Mouse (Mus musculus) forelimb bud, embryonic 11.5 days (tissue): ENCODE measurements around the gene Dusp6.

ENCODE experiments used
- DNase-seq: peaks from one replicate; pipeline ENCODE4 v3.0.0-alpha.2; 2012; ENCODE audit warnings: low read depth, low spot score

The Dusp6 gene

DNA sequence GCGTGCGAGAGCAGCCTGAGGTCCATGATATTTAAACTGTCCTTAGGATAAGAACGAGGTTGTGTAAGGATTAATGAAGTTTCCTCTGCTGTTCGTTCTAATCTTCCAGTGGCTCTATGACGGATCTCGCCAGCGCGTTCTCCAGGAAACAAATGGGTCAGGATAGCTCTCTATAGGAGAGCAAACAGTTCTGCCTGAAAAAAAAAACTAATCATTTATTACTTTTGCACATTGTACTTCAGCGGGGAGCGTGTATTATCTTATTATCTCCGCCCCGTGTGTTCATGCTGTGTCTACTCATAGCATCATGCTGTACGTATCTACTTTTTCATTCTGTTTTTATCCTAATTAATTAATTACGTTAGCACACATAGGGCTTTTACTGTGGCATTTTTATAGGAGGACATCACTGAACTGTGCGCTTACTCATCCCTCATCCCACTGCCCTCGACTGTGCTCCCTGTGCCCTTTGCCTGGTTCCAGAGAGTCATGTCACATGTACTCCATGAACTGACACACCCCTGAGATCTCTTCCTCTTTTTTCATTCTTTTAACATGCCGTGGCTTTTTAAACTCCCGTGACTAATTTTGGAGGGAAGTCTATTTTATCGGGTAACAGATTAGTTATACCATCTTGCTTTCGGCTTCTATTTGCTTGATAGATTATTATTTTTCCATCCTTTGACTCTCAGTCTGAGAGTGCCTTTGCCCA, 16.1 kb upstream of the Dusp6 start:
- no peak for DNase-seq

- no peak for DNase-seq
These were observed 12.2 kb upstream of the Dusp6 start for GRCm38 (mm10) chr10:99250874-99251281.

- no peak for DNase-seq
These were observed 9.6 kb upstream of the Dusp6 start for GRCm38 (mm10) chr10:99253412-99253811.

- DNase-seq, result no peak
These were observed 7.0 kb upstream of the Dusp6 start for GRCm38 (mm10) chr10:99255830-99256570.

DNA sequence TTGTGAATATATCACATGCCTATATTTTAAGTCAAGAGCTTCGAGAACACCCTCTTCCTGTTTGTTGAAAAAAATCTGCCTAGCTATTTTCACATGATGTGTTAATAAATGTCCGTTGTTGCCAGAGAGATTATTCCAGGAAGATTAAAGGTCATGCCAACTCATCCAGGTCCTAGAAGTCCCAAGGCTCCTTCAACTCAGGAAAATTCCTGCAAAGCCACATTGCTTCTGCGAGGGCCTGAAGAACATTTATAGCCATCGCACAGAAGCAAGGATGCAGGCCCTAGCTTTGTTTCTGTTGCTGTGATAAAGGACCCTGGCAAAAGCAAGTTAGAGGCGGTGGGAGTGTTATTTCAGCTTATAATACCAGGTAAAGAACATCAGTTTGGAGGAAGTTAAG, 5.5 kb upstream of the Dusp6 start:
- no peak for DNase-seq

- DNase-seq, result no peak
These were observed 3.2 kb upstream of the Dusp6 start for GRCm38 (mm10) chr10:99259840-99260239.

- peak; percentile 83 for DNase-seq
These were observed 1.8 kb upstream of the Dusp6 start for GRCm38 (mm10) chr10:99261151-99261635.

DNA sequence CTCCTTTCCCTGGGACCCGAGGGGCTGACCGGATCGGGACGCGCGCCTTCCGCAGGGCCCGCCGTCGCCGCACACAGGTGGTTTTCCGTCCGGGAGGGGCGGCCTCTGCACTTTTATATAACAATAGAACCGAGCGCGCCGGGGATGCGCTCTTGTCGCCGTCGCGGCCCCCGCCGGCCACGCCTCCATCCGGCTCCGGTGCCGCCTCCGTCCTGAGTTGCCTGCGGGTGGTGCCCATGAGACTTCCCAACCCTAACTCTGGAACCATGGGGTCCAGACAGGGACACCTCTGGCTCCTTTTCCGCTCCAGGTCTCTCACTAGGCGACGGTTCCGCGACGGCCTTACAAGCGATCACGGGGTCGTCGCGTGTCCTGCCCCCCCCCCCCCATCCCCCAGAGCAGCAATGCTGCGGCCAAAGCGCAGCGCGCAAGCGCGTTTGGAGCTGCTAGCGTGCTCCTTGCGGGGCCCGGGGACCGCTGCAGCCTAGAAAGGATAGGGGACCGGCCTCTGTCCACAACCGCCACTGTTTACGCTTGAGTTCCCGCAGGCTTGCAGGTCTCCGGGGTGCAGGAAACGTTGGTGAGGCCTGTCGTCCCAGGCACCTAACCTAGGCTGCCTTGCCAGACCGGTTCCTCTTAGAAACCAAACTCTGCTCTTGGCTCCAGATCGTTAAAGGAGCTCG, 1.3 kb upstream of the Dusp6 start:
- DNase-seq, result peak; percentile 86

DNA sequence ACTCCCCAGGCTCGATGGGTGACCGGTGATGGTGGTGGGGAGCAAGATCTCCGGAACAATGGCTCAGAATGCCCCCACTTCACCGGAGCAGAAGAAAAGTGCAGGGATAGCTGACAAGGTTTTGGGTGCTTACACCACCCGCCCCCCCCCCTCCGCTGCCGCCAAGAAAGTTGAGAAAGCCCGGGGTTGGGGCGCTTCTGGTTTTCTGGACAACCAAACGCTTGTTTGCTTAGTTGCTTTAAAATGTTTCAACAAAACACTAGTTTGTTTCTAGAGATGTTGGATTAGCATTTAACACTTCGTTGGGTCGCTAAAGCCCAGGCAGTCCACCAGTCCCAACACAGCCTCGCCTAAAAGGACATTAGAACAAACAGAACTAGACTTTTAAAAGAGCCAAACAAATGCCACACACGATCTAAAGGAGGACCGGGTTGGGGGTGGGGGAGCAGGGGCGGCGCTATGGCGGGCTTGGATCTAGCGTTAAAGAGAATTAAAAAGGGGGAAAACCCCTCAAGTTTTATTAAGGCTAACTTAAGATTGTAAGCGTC, 638 bp upstream of the Dusp6 start:
- no peak for DNase-seq

DNA sequence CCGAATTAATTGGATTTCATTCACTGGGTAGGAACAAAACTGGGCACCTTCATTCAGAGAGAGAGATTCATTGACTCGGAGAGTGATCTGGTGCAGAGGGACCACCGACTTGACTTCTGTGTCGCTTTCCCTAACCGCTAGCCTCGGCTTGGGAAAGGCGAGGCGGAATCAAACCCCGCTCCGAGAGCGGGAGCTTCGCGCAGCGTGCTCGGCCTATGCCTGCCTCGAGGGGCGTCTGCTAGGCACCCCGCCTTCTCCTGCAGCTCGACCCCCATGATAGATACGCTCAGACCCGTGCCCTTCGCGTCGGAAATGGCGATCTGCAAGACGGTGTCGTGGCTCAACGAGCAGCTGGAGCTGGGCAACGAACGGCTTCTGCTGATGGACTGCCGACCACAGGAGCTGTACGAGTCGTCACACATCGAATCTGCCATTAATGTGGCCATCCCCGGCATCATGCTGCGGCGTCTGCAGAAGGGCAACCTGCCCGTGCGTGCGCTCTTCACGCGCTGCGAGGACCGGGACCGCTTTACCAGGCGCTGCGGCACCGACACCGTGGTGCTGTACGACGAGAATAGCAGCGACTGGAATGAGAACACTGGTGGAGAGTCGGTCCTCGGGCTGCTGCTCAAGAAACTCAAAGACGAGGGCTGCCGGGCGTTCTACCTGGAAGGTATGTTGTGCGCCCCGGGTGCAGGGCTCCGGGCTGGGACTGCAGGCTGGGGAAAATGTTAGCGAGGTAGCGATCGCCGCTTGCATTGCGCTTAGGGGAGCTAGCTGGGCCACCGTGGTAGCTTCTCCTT, 589 bp downstream of the Dusp6 start:
- DNase-seq, result no peak

DNA sequence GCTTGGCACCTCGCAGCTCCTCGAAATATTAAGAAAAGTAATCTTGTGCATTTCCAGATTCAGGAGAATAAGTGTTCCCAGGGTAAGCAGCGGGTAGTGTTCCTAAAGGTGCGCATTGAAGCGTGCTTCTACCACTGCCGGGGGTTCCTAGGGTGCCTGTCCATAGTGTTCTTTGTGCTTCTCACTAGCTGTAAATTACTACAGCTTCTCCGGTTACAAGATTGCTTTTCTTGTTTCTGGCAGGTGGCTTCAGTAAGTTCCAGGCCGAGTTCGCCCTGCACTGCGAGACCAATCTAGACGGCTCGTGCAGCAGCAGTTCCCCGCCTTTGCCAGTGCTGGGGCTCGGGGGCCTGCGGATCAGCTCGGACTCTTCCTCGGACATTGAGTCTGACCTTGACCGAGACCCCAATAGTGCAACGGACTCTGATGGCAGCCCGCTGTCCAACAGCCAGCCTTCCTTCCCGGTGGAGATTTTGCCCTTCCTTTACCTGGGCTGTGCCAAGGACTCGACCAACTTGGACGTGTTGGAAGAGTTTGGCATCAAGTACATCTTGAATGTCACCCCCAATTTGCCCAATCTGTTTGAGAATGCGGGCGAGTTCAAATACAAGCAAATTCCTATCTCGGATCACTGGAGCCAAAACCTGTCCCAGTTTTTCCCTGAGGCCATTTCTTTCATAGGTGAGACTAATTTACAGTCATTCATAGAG, 1.4 kb downstream of the Dusp6 start:
- DNase-seq, result no peak

- no peak for DNase-seq
These were observed 2.1 kb downstream of the Dusp6 start for GRCm38 (mm10) chr10:99265011-99265694.

- DNase-seq, result no peak
These were observed 3.0 kb downstream of the Dusp6 start for GRCm38 (mm10) chr10:99266025-99266424.

GRCm38 (mm10) chr10:99267621-99268020, 4.6 kb downstream of the Dusp6 start:
- no peak for DNase-seq

DNA sequence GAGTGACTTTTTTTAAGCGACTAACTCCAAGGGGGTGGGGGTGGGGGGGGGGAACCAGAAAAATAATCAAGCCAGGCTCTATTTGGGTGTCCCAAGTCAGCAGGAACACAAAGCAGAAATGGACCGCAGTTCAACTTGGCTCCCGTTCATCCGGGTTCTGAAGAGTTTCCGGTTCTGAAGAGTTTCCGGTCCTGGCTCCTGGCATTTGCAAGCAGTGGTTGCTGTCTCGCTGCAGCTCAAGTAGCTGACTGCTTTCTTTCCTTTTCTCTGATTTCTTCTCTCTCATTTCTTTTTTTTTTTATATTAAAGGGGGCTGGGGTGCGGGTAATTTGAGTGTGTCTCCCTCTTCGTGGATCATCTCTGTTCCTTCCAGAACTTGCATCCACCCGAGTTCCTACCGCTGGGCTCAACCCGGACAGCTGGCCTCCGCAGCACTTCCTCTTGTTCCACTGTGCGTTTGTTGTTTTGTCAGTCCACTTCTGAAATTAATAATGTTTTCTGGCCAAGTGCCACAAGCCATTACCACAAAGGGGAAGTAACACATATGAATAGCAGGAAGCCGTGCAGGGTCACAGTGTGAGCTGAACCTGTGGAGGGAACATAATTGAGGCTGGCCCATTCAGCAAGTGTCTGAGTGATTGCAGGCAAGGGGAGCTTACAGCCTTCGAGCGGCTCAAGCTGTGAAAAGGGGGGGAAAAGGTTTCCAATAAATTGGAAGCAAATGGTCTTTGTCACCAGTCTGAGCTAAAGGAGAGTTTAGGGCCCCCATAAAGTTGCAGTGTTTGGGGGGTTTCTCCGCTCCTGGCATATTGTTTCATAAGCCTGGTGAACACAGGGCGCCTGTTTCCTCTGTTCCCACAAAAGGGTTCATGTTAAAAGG, 5.6 kb downstream of the Dusp6 start:
- DNase-seq, result peak; percentile 93

DNA sequence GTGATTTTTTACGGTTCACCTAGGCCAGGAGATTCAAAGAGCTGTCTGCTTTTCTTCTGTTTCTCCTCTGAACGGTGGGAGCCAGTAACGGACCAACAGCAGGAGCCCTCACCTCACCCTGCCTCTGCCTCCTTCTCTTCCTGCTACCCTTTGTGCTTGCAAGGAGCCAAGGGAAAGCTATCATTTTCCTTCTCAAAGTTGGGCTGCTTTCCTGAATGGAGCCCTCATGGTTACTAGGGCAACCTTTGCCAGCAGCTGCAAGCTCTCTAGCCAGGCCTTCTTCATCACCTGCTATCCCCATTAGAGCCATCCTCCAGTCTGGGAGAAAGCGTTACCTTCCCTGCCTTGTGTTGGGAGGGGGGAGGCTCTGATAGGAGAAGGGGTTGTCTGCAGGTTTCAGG, 6.3 kb downstream of the Dusp6 start:
- no peak for DNase-seq

- no peak for DNase-seq
These were observed 6.7 kb downstream of the Dusp6 start for GRCm38 (mm10) chr10:99269704-99270103.

- DNase-seq, result no peak
These were observed 7.4 kb downstream of the Dusp6 start for GRCm38 (mm10) chr10:99270406-99270805.

DNA sequence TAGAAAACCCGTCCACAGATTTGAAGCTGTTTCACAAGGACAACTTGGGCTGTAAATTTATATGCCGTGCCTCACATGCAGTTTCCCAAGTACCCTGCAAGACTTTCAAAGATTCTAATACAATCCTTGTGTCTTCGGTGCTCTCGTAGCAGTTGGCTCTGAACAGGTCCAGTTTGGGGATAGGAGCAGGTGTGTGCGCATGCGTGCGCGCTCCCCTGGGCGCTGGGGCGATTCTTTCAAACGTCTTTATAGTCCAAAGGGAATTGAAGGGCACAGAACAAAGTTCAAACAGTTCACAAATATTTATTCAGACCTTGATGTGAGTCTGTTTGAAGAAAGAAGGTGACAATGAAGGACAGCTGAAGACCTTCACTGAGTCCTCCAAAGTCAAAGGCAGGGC, 8.0 kb downstream of the Dusp6 start:
- DNase-seq, result no peak
